ENCODE assay signal across 7 mouse cellular contexts in genomic region chr19:46689460-46690372, GRCm38 (mm10). TPM values are rescaled to one million over a fixed set of nuclear protein-coding genes. Genes with fewer than 3 reads are reported as not detected.
DNase-seq lines count a peak whose midpoint lies in the region; ATAC-seq lines count a peak whose summit lies in the region.

Gene Borcs7, plus strand, starts transcription at chr19:46689906.

- peak within 1 kb of the TSS; percentile 69 for H3K4me2 ChIP-seq in intestine, embryonic 15.5 days (replicated peaks)

- H3K27me3 ChIP-seq in intestine, embryonic 15.5 days (replicated peaks) = no peaks in the 10 kb centered on the region
- no peaks in the 10 kb centered on the region for H3K27me3 ChIP-seq in midbrain, embryonic 10.5 days (ENCODE audit: low read depth, poor library complexity, severe bottlenecking)

- no peaks in the 10 kb centered on the region for H3K9me3 ChIP-seq in intestine, embryonic 15.5 days
- H3K9me3 ChIP-seq in midbrain, embryonic 10.5 days (replicated peaks) = no peaks in the 10 kb centered on the region

- no peaks in the 10 kb centered on the region for H3K4me1 ChIP-seq in intestine, embryonic 15.5 days (replicated peaks)
- H3K4me1 ChIP-seq in midbrain, embryonic 10.5 days = peaks cover 15% of the 10 kb centered on the region

- DNase-seq in adrenal gland, adult 18-20 months (ENCODE audit: low spot score in 2 of 2) = peak; percentile 83 to 88
- DNase-seq in embryo, embryonic 11 days = peak; percentile 94
- peak; percentile 78 to 84 for DNase-seq in gastrocnemius, postnatal 36 days
- DNase-seq in left cerebral cortex, postnatal 25 days (ENCODE audit: low spot score in 2 of 2) = peak; percentile 94 to 96
- peak; percentile 88 for DNase-seq in midbrain, embryonic 10.5 days (ENCODE audit: low spot score)
- DNase-seq in right cerebral cortex, postnatal 4 days = peak; percentile 80

- H3K9ac ChIP-seq in intestine, embryonic 15.5 days = peak within 1 kb of the TSS; percentile 84

- ATAC-seq in intestine, embryonic 15.5 days = peak; percentile 96

- intact Hi-C loops in gastrocnemius, postnatal 36 days (cut with DNase I) = no loop called here
- intact Hi-C loops in left cerebral cortex, postnatal 25 days (cut with DNase I) = no loop called here

- H3K27ac ChIP-seq in intestine, embryonic 15.5 days = peak within 1 kb of the TSS; percentile 76
- peak within 1 kb of the TSS; percentile 96 for H3K27ac ChIP-seq in midbrain, embryonic 10.5 days (replicated peaks)

- H3K4me3 ChIP-seq in intestine, embryonic 15.5 days (replicated peaks) = peak within 1 kb of the TSS; percentile 74
- H3K4me3 ChIP-seq in midbrain, embryonic 10.5 days = peak within 1 kb of the TSS; percentile 75

- 3% methylated on average over 44 of the region's 44 CpGs for WGBS in intestine, embryonic 15.5 days
- WGBS in midbrain, embryonic 10.5 days = 3% methylated on average over 44 of the region's 44 CpGs

- no peaks in the 10 kb centered on the region for H3K36me3 ChIP-seq in intestine, embryonic 15.5 days
- H3K36me3 ChIP-seq in midbrain, embryonic 10.5 days = peaks cover 6% of the 10 kb centered on the region

RNA-seq across cellular contexts. Expression of gene Borcs7, which starts in this region (rescaled TPM):
- 10 to 100 TPM; 11.4 to 13.4 TPM for total RNA-seq in adrenal gland, adult 18-20 months (2021)
- 10 to 100 TPM; 11.9 to 12.9 TPM for total RNA-seq in gastrocnemius, postnatal 36 days (2021)
- polyA plus RNA-seq in intestine, embryonic 15.5 days (2015; fragmentation: Nextera tagmentation; extraction: Ambion mirVana) = 14.5 and 15.2 TPM in 2 replicates
- total RNA-seq in left cerebral cortex, postnatal 25 days (2021) = 10 to 100 TPM; 22.5 to 25.6 TPM
- 14.2 and 17.4 TPM in 2 replicates for polyA plus RNA-seq in midbrain, embryonic 10.5 days (2016; fragmentation: Nextera tagmentation; extraction: Ambion mirVana)

Comparison
In these comparisons a context has a peak if more than half of its experiments do, and no peak if none do; other contexts are left out.
1. Peak in every context shown above with its lines: DNase-seq, ATAC-seq, H3K4me3 ChIP-seq and H3K27ac ChIP-seq.